Mouse (Mus musculus) liver, adult 2 months (tissue): ENCODE measurements at regions not wholly inside any gene's neighbourhood (a gene's known extent, or its start where the extent isn't known, plus 50 kb on each side); places are given as distances from the start of the nearest gene placed in this dataset.

Experiments
- DNase-seq: peaks from one replicate; pipeline ENCODE4 v3.0.0-alpha.2; 2011; ENCODE audit warnings: low read depth, low spot score; ENCODE audit errors: extremely low read depth
- H3K27ac ChIP-seq: fragments of 200-500 bp; replicated peaks from 2 replicates; pipeline ENCODE4 v1.5.1; 2012; ENCODE audit warnings: low read depth, mild to moderate bottlenecking, control low read depth, inconsistent platforms, low read length; ENCODE audit not compliant: insufficient read depth
- H3K27me3 ChIP-seq: fragments of 200-500 bp; 2 replicates; pipeline ENCODE4 v1.6.1; 2012; ENCODE audit warnings: mild to moderate bottlenecking, moderate library complexity, low read length, inconsistent platforms; ENCODE audit not compliant: control insufficient read depth, insufficient read depth
- H3K36me3 ChIP-seq: fragments of 200-500 bp; 2 replicates; pipeline ENCODE4 v1.6.1; 2012; ENCODE audit warnings: low read length, inconsistent platforms; ENCODE audit not compliant: control insufficient read depth, insufficient read depth
- H3K4me1 ChIP-seq: fragments of 200-500 bp; 2 replicates; pipeline ENCODE4 v1.6.1; 2011; ENCODE audit warnings: low read length; ENCODE audit not compliant: control insufficient read depth, insufficient read depth
- H3K4me3 ChIP-seq: fragments of 200-500 bp; 2 replicates; pipeline ENCODE4 v1.5.1; 2011; ENCODE audit warnings: low read depth, mild to moderate bottlenecking, control low read depth, low read length, moderate library complexity; ENCODE audit not compliant: insufficient read depth
- H3K79me2 ChIP-seq: fragments of 200-500 bp; 2 replicates; pipeline ENCODE4 v1.6.1; 2012; ENCODE audit warnings: inconsistent platforms, mild to moderate bottlenecking, low read length, moderate library complexity; ENCODE audit not compliant: control insufficient read depth, insufficient read depth
- H3K9ac ChIP-seq: fragments of 200-500 bp; 2 replicates; pipeline ENCODE4 v1.6.1; 2012; ENCODE audit warnings: low read depth, mild to moderate bottlenecking, control low read depth, inconsistent platforms, low read length
- CTCF ChIP-seq: fragments of 200-500 bp; IDR thresholded peaks from 2 replicates; pipeline ENCODE4 v1.5.1; 2011; ENCODE audit warnings: low read depth, low read length, control low read depth
- POLR2A ChIP-seq: fragments of 200-500 bp; IDR thresholded peaks from 2 replicates; pipeline ENCODE4 v1.6.1; 2011; ENCODE audit warnings: low read length, control low read depth; ENCODE audit not compliant: insufficient read depth; ENCODE audit errors: extremely low read depth
- WGBS: fragments of 180-500 bp; shearing (Covaris S2); methylation state at CpG from one replicate; pipeline ENCODE4 v1.1.7; 2018; 5-methylcytosine and 5-hydroxymethylcytosine counted together

GRCm38 (mm10) chr8:30569799-30570198 is 2858.7 kb upstream of the 5930422O12Rik start:
- Histone ChIP-seq H3K27ac (no peak overlapping the region), H3K4me1 (no peaks in the 10 kb centered on the region), H3K4me3 (no peak overlapping the region), H3K27me3 (no peaks in the 10 kb centered on the region), H3K36me3 (no peaks in the 10 kb centered on the region), H3K79me2 (no peaks in the 10 kb centered on the region), H3K9ac (no peak overlapping the region)
- WGBS, result 72% methylated on average over 3 of the region's 3 CpGs
- TF ChIP-seq CTCF (no peak), POLR2A (no peak)
- DNase-seq, result no peak

- no peak for DNase-seq
- WGBS, result 73% methylated on average over 5 of the region's 5 CpGs
- TF ChIP-seq CTCF, result no peak
- TF ChIP-seq POLR2A, result no peak
- Histone ChIP-seq H3K36me3 (no peaks in the 10 kb centered on the region), H3K9ac (no peak overlapping the region), H3K4me1 (no peaks in the 10 kb centered on the region), H3K4me3 (no peak overlapping the region), H3K27me3 (no peaks in the 10 kb centered on the region), H3K79me2 (no peaks in the 10 kb centered on the region), H3K27ac (no peak overlapping the region)
These were observed 2858.0 kb upstream of the 5930422O12Rik start for GRCm38 (mm10) chr8:30570547-30570946.

GRCm38 (mm10) chr8:30587508-30587907 is 2841.0 kb upstream of the 5930422O12Rik start:
- no peak for DNase-seq
- Histone ChIP-seq H3K27ac (no peak overlapping the region), H3K79me2 (no peaks in the 10 kb centered on the region), H3K36me3 (no peaks in the 10 kb centered on the region), H3K27me3 (no peaks in the 10 kb centered on the region), H3K9ac (no peak overlapping the region), H3K4me1 (no peaks in the 10 kb centered on the region), H3K4me3 (no peak overlapping the region)
- TF ChIP-seq CTCF (no peak), POLR2A (no peak)
- WGBS, result 65% methylated on average over 5 of the region's 5 CpGs

- Histone ChIP-seq H3K4me3 (no peak overlapping the region), H3K9ac (no peak overlapping the region), H3K27ac (no peak overlapping the region), H3K79me2 (no peaks in the 10 kb centered on the region), H3K4me1 (no peaks in the 10 kb centered on the region), H3K36me3 (no peaks in the 10 kb centered on the region), H3K27me3 (no peaks in the 10 kb centered on the region)
- DNase-seq, result no peak
- TF ChIP-seq POLR2A (no peak), CTCF (no peak)
- no CpG with 5 or more reads among the region's 1 CpGs for WGBS
These were observed 2826.1 kb upstream of the 5930422O12Rik start for GRCm38 (mm10) chr8:30602421-30602820.

- no peaks in the 10 kb centered on the region for H3K36me3 ChIP-seq
- H3K4me1 ChIP-seq, result no peaks in the 10 kb centered on the region
- TF ChIP-seq CTCF (no peak), POLR2A (no peak)
- no peak overlapping the region for H3K4me3 ChIP-seq
- WGBS, result 78% methylated on average over 5 of the region's 5 CpGs
- no peak overlapping the region for H3K9ac ChIP-seq
- no peak overlapping the region for H3K27ac ChIP-seq
- no peak for DNase-seq
- no peaks in the 10 kb centered on the region for H3K79me2 ChIP-seq
- no peaks in the 10 kb centered on the region for H3K27me3 ChIP-seq
These were observed 2798.2 kb upstream of the 5930422O12Rik start for GRCm38 (mm10) chr8:30630332-30630731.

- DNase-seq, result no peak
- no peaks in the 10 kb centered on the region for H3K27me3 ChIP-seq
- H3K4me3 ChIP-seq, result no peak overlapping the region
- H3K27ac ChIP-seq, result no peak overlapping the region
- no peak for TF ChIP-seq POLR2A
- no peak for TF ChIP-seq CTCF
- 76% methylated on average over 2 of the region's 2 CpGs for whole genome bisulfite sequencing
- H3K9ac ChIP-seq, result no peak overlapping the region
- no peaks in the 10 kb centered on the region for H3K79me2 ChIP-seq
- H3K4me1 ChIP-seq, result no peaks in the 10 kb centered on the region
- H3K36me3 ChIP-seq, result no peaks in the 10 kb centered on the region
These were observed 2791.7 kb upstream of the 5930422O12Rik start for GRCm38 (mm10) chr8:30636791-30637190.
